8 mouse cellular contexts compared by ENCODE assay signal in the genomic region with DNA sequence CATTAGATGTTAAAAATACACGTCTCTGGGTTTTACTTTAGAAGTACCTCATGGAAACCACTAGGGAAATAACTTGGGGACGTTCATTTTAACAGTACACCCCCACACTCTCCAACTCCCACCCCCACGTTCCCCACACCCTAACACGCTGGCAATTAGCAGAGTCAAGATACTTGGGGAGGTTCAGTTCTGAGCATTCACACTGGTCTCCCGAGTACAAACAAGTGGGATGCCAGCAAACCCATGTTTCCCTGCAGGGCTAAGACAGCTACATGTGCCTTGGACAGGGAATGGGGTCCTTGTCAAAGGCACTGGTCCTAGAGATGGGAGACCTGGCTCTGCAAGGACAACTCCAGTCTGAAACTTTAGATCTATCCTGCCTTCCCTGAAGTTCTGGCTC. TPM values are rescaled to one million over a fixed set of nuclear protein-coding genes. Genes with fewer than 3 reads are reported as not detected.
"Had no signal": no experiment of that assay in that cellular context is flagged by ENCODE, and none has a peak within 500 bp of the region (broad histone marks: within the 10 kb centered on the region; RNA-seq: fewer than 3 reads in every experiment).

No protein-coding gene starts in this region.

- ATAC-seq: liver, embryonic 12.5 days had no signal

- H3K27me3 ChIP-seq: liver, embryonic 12.5 days; neural tube, embryonic 15.5 days had no signal

- H3K9ac ChIP-seq: liver, embryonic 12.5 days had no signal

- H3K27ac ChIP-seq: liver, embryonic 12.5 days had no signal

- H3K4me1 ChIP-seq: liver, embryonic 12.5 days had no signal

- H3K9me3 ChIP-seq: limb, embryonic 15.5 days; liver, embryonic 12.5 days; midbrain, embryonic 10.5 days; neural tube, embryonic 15.5 days had no signal

- H3K36me3 ChIP-seq: limb, embryonic 15.5 days; liver, embryonic 12.5 days; midbrain, embryonic 10.5 days; neural tube, embryonic 15.5 days had no signal

RNA-seq across cellular contexts. Expression of gene Drd3, which starts 48.6 kb away (rescaled TPM):
- polyA plus RNA-seq: limb, embryonic 11.5 days; liver, embryonic 12.5 days; liver, embryonic 16.5 days; lung, embryonic 14.5 days; midbrain, embryonic 10.5 days; midbrain, embryonic 16.5 days; neural tube, embryonic 15.5 days had no signal
